Mouse (Mus musculus): ENCODE data around the gene Gpx7.
"Not testable (repeated sequence)": the region's sequence is repeated elsewhere in the genome, so short reads cannot be mapped to it uniquely, and the experiment has no call there.

Gene Gpx7

GRCm38 (mm10) chr4:108392558-108392957 lies 14.2 kb downstream of the Gpx7 start:
- no peak for DNase-seq (ENCODE audit: extremely low spot score, low read depth, low spot score)

GRCm38 (mm10) chr4:108391124-108391523 lies 15.6 kb downstream of the Gpx7 start:
- DNase-seq (ENCODE audit: extremely low spot score, low read depth, low spot score), result no peak

DNA sequence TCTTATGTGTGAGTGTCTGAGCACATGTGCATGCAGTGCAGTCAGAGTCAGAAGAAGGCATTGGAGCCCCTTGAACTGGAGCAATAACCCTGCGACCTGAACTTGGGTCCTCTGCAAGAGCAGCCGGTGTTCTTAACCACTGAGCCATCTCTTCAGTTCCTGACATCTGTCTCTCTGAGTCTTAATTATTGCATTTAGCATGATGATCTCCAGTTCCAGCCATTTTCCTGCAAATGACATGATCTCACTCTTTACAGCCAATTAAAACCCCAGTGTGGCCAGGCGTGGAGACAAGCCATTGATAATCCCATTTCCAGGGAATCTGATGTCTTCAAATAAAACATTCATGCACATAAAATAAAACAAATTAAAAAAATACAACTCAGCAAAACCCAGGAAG lies 18.0 kb downstream of the Gpx7 start:
- no peak for DNase-seq (ENCODE audit: extremely low spot score, low read depth, low spot score)

- no peak for DNase-seq (ENCODE audit: extremely low spot score, low read depth, low spot score)
Observed at GRCm38 (mm10) chr4:108387681-108388253, 19.0 kb downstream of the Gpx7 start.

- DNase-seq (ENCODE audit: extremely low spot score, low read depth, low spot score), result no peak
Observed at GRCm38 (mm10) chr4:108387106-108387505, 19.7 kb downstream of the Gpx7 start.

DNA sequence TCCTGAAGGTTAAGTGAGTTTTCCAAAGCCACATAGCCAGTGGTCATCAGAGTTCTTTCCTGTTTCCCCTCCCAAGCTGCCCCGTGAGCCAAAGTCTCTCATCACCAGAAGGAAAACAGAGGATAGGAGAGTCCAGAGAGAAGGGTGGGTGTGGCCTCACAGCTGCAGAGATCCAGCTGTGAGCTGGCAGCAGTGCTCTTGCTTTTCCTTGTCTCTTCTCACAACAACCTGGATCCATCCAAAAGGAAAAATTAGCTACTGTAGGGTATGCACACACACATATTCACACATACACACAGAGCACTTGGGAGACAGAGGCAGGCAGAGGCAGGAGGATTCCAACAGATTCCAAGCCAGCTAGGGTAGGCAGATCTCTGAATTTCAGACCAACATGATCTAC lies 20.7 kb downstream of the Gpx7 start:
- no peak for DNase-seq (ENCODE audit: extremely low spot score, low read depth, low spot score)

- no peak for DNase-seq (ENCODE audit: extremely low spot score, low read depth, low spot score)
Observed at GRCm38 (mm10) chr4:108383183-108383714, 23.5 kb downstream of the Gpx7 start, which contains the start of gene Shisal2a. Gene Shisal2a, minus strand, starts transcription at chr4:108383349.

DNA sequence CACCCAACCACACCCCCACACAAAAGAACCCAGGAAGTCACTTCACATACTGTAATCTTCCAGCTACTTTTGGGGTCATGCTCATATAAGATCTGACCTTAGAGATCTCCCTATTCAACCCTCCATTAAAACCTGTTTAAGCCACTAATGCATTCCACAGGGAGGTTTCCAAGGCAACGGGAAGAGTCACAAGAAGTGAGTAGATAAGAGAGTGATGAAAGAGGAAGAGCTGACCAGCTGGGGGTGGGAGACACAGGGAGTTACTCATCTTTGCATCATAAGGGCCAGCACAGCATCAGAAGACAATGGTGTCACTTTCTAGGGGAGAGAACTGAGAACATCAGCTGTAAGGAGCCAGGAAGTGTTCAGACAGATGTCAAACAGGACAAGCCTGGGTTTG lies 26.6 kb downstream of the Gpx7 start:
- DNase-seq (ENCODE audit: extremely low spot score, low read depth, low spot score), result no peak

DNA sequence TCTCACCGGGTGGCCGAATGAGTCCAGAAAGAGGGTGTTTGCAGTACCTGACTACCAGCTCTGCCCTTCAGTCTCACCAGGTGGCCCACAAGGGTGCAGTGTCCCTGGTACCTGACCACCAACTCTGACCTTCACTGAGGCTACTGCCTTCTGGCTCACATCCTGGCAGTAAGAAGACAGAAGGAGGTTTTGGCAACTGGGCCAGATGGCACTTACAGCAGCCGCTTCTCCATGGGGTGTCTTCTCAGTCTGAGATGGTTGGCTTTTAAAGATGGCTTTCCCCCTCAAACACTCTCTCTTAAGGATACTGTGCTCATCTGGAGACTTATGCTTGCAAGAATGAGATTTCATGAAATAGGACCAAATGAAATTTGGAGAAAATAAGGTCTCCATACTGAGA lies 27.3 kb downstream of the Gpx7 start:
- DNase-seq (ENCODE audit: extremely low spot score, low read depth, low spot score), result no peak

DNA sequence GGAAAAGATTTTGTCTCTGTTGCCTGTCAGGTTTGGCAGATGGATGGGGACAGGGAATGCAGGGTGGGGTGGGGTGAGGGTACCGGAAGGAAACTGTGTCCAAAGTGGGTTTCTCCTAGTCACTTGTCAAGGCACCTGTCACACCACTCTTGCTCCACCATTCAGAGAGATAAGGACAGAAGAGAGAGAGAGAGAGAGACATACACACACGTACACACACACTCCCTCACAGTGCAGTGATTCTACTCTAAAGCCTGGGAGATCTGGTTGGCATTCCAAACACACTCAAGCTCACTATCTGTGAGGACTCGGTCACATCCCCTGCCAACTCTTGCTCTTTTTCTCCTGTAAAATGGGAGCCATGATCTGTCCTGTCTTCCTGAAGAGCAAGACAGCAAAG lies 34.6 kb downstream of the Gpx7 start:
- DNase-seq (ENCODE audit: extremely low spot score, low read depth, low spot score), result no peak

- no peak for DNase-seq (ENCODE audit: extremely low spot score, low read depth, low spot score)
Observed at GRCm38 (mm10) chr4:108371421-108371820, 35.3 kb downstream of the Gpx7 start.

- DNase-seq (ENCODE audit: extremely low spot score, low read depth, low spot score), result no peak
Observed at GRCm38 (mm10) chr4:108370409-108370808, 36.4 kb downstream of the Gpx7 start.

GRCm38 (mm10) chr4:108369254-108369653 lies 37.5 kb downstream of the Gpx7 start:
- DNase-seq (ENCODE audit: extremely low spot score, low read depth, low spot score), result no peak

DNA sequence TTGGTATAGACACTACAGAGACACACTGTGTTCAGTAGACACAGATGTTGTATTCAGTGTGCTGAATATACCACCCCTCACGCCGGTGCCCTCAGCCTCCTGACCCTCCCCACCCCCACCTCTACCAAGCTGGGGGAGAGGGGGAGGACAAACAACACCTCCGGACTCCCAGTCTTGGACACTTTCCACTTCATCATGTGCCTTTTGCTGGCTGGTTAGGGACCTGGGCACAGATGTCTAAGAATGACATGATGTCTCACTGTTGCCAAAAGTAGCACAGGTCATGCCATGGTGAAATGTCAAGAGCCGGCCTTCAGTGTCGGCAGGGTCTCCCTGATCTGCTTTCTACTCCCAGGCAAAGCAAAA lies 42.7 kb downstream of the Gpx7 start:
- DNase-seq (ENCODE audit: extremely low spot score, low read depth, low spot score), result no peak

- no peak for DNase-seq (ENCODE audit: extremely low spot score, low read depth, low spot score)
Observed at GRCm38 (mm10) chr4:108363355-108364110, 43.2 kb downstream of the Gpx7 start.

GRCm38 (mm10) chr4:108362321-108363261 lies 44.2 kb downstream of the Gpx7 start:
- peak; percentile 98 for DNase-seq (ENCODE audit: extremely low spot score, low read depth, low spot score)

DNA sequence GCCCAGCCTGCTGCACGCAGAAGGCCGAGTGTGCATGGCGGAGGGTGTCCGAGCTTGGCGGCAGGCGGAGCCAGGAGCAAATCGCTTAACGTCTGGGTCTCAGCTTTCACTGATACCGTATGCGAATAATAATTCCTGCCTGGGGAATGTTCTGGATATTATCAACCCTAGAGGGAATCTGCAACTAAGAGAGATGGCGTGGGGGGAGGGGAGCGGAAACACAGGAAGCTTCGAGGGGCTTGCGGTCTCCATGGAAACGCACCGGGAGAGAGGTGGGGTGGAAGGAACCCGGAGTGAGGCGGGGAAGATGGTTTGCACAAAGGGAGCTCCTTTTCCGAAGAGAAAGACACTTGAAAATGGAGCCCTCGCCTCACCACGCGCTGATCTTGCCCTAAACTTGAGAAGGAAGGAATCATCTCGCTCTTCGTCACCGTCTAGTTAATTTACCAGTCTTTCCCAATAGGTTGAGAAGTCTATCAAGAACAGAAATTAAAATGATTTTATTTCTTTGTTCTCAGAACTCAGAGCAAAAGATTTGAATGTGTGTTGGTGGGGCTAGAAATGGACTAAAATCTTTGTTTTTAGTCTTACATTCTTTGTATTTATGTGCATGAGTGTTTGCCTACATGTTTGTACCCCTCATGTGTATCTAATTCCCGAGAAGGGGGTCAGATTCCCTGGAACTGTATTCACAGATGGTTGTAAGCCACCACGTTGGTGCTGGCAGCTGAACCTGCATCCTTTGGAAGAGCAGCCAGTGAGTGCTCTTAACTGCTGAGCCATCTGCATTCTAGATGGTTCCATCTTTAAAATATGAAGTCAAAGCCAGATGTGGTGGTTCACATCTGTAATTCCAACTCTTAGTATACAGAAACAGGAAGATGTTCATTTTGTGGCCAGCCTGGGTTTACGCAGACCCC lies 46.4 kb downstream of the Gpx7 start:
- no peak for DNase-seq (ENCODE audit: extremely low spot score, low read depth, low spot score)

DNA sequence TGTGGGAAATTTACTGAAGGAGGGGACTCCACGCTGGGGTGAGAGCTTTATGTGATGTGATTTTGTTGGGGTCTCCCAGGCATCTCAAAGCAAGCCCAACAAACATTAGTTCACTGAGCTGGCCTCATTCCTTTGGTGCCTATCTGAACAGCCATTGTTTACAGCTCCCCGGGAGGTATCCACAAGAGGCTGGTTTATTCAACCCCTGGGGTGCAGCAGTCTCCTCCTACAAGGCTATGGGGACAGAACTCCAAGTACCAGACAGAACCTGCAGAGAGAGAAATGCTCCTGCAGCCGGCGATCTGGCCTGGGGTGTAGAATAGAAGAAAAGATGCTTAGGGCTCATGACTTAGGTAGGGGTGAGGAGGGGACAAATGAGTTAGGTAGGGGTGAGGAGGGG lies 48.3 kb downstream of the Gpx7 start:
- DNase-seq (ENCODE audit: extremely low spot score, low read depth, low spot score), result no peak

- DNase-seq (ENCODE audit: extremely low spot score, low read depth, low spot score), result no peak
Observed at GRCm38 (mm10) chr4:108357458-108357857, 49.3 kb downstream of the Gpx7 start.

DNA sequence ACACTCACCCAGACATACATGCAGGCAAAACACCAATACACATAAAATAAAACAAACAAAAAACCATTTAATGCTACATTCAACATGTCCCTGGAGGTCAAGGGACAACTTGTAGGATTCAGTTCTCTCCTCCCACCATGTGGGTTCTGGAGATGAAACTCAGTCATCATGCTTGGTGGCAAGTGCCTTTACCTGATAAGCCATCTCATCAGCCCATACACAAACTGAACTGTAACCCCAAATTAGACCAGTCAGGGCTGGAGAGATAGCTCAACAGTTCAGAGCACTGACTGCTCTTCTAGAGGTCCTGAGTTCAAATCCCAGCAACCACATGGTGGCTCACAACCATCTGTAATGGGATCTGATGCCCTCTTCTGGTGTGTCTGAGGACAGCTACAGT lies 53.2 kb downstream of the Gpx7 start:
- DNase-seq (ENCODE audit: extremely low spot score, low read depth, low spot score), result not testable (repeated sequence)

Data from hindlimb bud, embryonic 11.5 days (tissue).